Mouse (Mus musculus) bone marrow macrophage, adult 2 months (primary cell): ENCODE data around the gene Igsf3.

Source experiments
- CTCF ChIP-seq: IDR thresholded peaks from 2 replicates; pipeline ENCODE4 v1.5.1; 2012; ENCODE audit warnings: low read depth, mild to moderate bottlenecking, low read length, moderate library complexity
- POLR2A ChIP-seq: IDR thresholded peaks from 2 replicates; pipeline ENCODE4 v1.6.1; 2012; ENCODE audit warnings: mild to moderate bottlenecking, low read depth, low read length, borderline replicate concordance

DNA sequence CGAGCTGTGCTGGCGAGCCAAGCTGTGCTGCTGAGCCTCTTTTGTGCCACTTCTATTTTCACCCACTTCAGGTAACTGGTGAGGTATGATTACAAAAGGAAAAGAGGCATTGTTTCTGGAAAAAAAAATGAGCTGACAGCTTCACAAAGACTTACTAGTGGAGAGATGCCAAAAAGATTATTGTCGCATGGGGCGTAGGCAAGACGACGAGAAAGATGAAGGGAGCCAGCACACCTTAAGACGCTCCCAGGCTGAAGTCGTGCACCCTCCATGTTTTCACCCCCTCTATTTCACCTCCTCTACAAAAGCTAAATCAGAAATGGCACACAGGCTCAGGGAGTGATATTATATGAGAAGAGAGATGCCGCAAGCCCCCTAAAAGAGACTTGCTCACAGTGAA lies 113.6 kb downstream of the Igsf3 start:
- TF ChIP-seq CTCF, result no peak
- no peak for TF ChIP-seq POLR2A
